8 mouse cellular contexts compared by ENCODE assay signal in the genomic region with DNA sequence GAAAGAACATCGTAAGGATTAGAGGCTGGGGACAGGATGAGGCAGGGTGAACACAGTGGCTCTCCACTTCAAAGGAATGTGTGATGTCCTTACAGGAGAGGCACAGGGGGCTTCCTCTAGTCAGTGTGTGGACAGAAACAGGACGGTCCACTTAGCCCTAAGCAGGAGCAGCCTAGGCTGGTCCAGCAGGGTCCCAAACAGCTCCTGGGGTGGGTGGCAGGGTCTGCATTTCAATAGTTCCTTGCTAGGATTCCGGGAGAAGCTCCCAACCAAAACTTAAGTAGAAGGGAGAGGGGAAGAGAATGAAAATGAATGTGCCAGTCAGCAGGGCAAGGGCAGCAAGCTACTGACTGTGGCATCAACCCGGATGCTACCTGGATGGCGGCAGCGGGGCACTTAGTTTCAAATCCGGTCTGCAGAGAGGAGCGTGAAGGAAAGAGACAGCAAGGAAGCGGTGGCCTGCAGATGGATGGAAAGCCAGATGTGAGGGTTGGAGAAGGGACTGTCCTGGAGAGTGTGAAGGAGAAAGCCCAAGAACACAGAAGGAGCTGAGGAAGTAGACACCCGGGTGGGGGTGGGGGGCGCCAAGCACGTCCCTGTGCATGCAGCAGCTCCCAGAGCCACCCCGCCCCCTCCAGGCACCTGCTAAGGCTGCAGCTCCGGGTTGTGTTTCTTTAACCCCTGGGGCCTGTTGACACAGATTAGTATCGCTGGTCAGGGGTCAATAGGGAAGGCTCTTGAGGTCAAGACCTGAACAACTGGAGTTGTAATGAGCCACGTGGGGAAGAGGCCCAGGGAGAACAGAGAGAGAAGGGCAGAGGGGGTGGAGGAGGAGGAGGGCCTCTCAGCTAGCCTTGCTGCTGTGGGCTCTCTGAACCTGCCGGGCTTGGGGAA. TPM values are rescaled to one million over a fixed set of nuclear protein-coding genes. Genes with fewer than 3 reads are reported as not detected.
DNase-seq lines count a peak whose midpoint lies in the region; ATAC-seq and TF ChIP-seq lines count a peak whose summit lies in the region.

No protein-coding gene starts in this region.

- peaks cover 88% of the 10 kb centered on the region for H3K4me1 ChIP-seq in embryonic facial prominence, embryonic 12.5 days
- peaks cover 50% of the 10 kb centered on the region for H3K4me1 ChIP-seq in intestine, embryonic 14.5 days (replicated peaks; ENCODE audit: control insufficient read depth, insufficient read depth, low read length)
- H3K4me1 ChIP-seq in midbrain, embryonic 15.5 days: peaks cover 56% of the 10 kb centered on the region

- no peak overlapping the region for H3K4me3 ChIP-seq in left cerebral cortex, adult 2 months
- no peak overlapping the region for H3K4me3 ChIP-seq in embryonic facial prominence, embryonic 12.5 days
- no peak overlapping the region for H3K4me3 ChIP-seq in intestine, embryonic 14.5 days (ENCODE audit: low read depth, low read length)
- H3K4me3 ChIP-seq in midbrain, embryonic 15.5 days: no peak overlapping the region

- H3K36me3 ChIP-seq in embryonic facial prominence, embryonic 12.5 days: no peaks in the 10 kb centered on the region
- H3K36me3 ChIP-seq in intestine, embryonic 14.5 days (ENCODE audit: control insufficient read depth, insufficient read depth, low read length): no peaks in the 10 kb centered on the region
- H3K36me3 ChIP-seq in midbrain, embryonic 15.5 days (replicated peaks): no peaks in the 10 kb centered on the region

- DNase-seq in left cerebral cortex, adult 2 months (ENCODE audit: extremely low spot score in 1 of 2, low spot score in 2 of 2): no peak
- DNase-seq in left cerebral cortex, postnatal 4 days: no peak
- DNase-seq in intestine, embryonic 14.5 days (ENCODE audit: low spot score): no peak
- DNase-seq in cerebellum, postnatal 4 days (ENCODE audit: low spot score in 2 of 2): no peak
- DNase-seq in layer of hippocampus, adult 8-10 months (ENCODE audit: low spot score in 2 of 2): no peak

- peak overlapping the region; percentile 45 for H3K4me2 ChIP-seq in embryonic facial prominence, embryonic 12.5 days (replicated peaks)
- 0 out of 2 replicates have a peak overlapping the region, but pooled peaks have one; percentile 40 for H3K4me2 ChIP-seq in intestine, embryonic 14.5 days (ENCODE audit: low read length)
- H3K4me2 ChIP-seq in midbrain, embryonic 15.5 days: no peak overlapping the region

- no peak; the same call in 1 of the 2 replicates for TF ChIP-seq CTCF in left cerebral cortex, adult 2 months (IDR thresholded peaks at IDR 0.05)

- peak overlapping the region; percentile 40 for H3K27ac ChIP-seq in left cerebral cortex, adult 2 months
- H3K27ac ChIP-seq in embryonic facial prominence, embryonic 12.5 days: peak overlapping the region; percentile 99
- H3K27ac ChIP-seq in intestine, embryonic 14.5 days (ENCODE audit: low read depth): peak overlapping the region; percentile 75; the same call in 1 of the 2 replicates
- H3K27ac ChIP-seq in midbrain, embryonic 15.5 days: peak overlapping the region; percentile 63; the same call in 1 of the 2 replicates

- H3K9me3 ChIP-seq in embryonic facial prominence, embryonic 12.5 days: no peaks in the 10 kb centered on the region
- no peaks in the 10 kb centered on the region for H3K9me3 ChIP-seq in intestine, embryonic 14.5 days (ENCODE audit: control insufficient read depth, low read length)
- no peaks in the 10 kb centered on the region for H3K9me3 ChIP-seq in midbrain, embryonic 15.5 days

- H3K27me3 ChIP-seq in embryonic facial prominence, embryonic 12.5 days: peaks cover 61% of the 10 kb centered on the region
- peaks cover 31% of the 10 kb centered on the region for H3K27me3 ChIP-seq in intestine, embryonic 14.5 days (replicated peaks; ENCODE audit: control insufficient read depth, insufficient read depth, low read length)
- H3K27me3 ChIP-seq in midbrain, embryonic 15.5 days (replicated peaks): peaks cover 63% of the 10 kb centered on the region

- peak overlapping the region; percentile 42 for H3K9ac ChIP-seq in embryonic facial prominence, embryonic 12.5 days
- H3K9ac ChIP-seq in intestine, embryonic 14.5 days (ENCODE audit: low read length): no peak overlapping the region
- no peak overlapping the region for H3K9ac ChIP-seq in midbrain, embryonic 15.5 days

- WGBS in embryonic facial prominence, embryonic 12.5 days: 3% methylated on average over 17 of the region's 17 CpGs
- 12% methylated on average over 17 of the region's 17 CpGs for WGBS in intestine, embryonic 14.5 days
- WGBS in midbrain, embryonic 15.5 days: 7% methylated on average over 17 of the region's 17 CpGs

- intact Hi-C loops in left cerebral cortex, adult 2 months (cut with DNase I): no loop called here
- intact Hi-C loops in left cerebral cortex, postnatal 4 days (cut with DNase I): no loop called here

- no peak for ATAC-seq in embryonic facial prominence, embryonic 12.5 days (ENCODE audit: insufficient number of reproducible peaks, insufficient read depth, low FRiP score, low TSS enrichment)
- ATAC-seq in intestine, embryonic 14.5 days (replicated peaks; ENCODE audit: low FRiP score, low TSS enrichment, low read depth): no peak
- no peak for ATAC-seq in midbrain, embryonic 15.5 days (replicated peaks)
- no peak; the same call in 1 of the 2 replicates for ATAC-seq in megakaryocyte, adult 5-6 weeks (ENCODE audit: poor library complexity, severe bottlenecking)

RNA-seq across cellular contexts. Expression of gene G430095P16Rik, which starts 22.5 kb away (rescaled TPM):
- not detected for total RNA-seq in left cerebral cortex, adult 2 months (2021)
- not detected for total RNA-seq in left cerebral cortex, postnatal 4 days (2021)
- polyA plus RNA-seq in embryonic facial prominence, embryonic 12.5 days (2016; fragmentation: Nextera tagmentation; extraction: Ambion mirVana): 7.1 and 7.4 TPM in 2 replicates
- polyA plus RNA-seq in intestine, embryonic 14.5 days (2014; fragmentation: Nextera tagmentation; extraction: Ambion mirVana): 3.3 and 4.1 TPM in 2 replicates
- 0.97 and 1.8 TPM in 2 replicates for polyA plus RNA-seq in midbrain, embryonic 15.5 days (2015; fragmentation: Nextera tagmentation; extraction: Ambion mirVana)
- not detected for total RNA-seq in layer of hippocampus, adult 8-10 months (2022)
- total RNA-seq in megakaryocyte, adult 5-6 weeks (2015): 40.4 and 45.2 TPM in 2 replicates
- total RNA-seq in megakaryocyte, adult 5-6 weeks (2017): 20.6 and 25.5 TPM in 2 replicates

RNA-seq across cellular contexts. Expression of gene Lyl1, which starts 44.0 kb away (rescaled TPM):
- 1 to 10 TPM; 1.6 to 2.6 TPM for total RNA-seq in left cerebral cortex, adult 2 months (2021)
- 1 to 10 TPM; 3.0 to 3.3 TPM for total RNA-seq in left cerebral cortex, postnatal 4 days (2021)
- 4.9 and 5.0 TPM in 2 replicates for polyA plus RNA-seq in embryonic facial prominence, embryonic 12.5 days (2016; fragmentation: Nextera tagmentation; extraction: Ambion mirVana)
- 4.3 and 5.2 TPM in 2 replicates for polyA plus RNA-seq in intestine, embryonic 14.5 days (2014; fragmentation: Nextera tagmentation; extraction: Ambion mirVana)
- 3.4 and 4.2 TPM in 2 replicates for polyA plus RNA-seq in midbrain, embryonic 15.5 days (2015; fragmentation: Nextera tagmentation; extraction: Ambion mirVana)
- 1 to 10 TPM; 2.6 to 7.2 (median 4.8) TPM for total RNA-seq in layer of hippocampus, adult 8-10 months (2022)
- total RNA-seq in megakaryocyte, adult 5-6 weeks (2015): 69.0 and 69.9 TPM in 2 replicates
- total RNA-seq in megakaryocyte, adult 5-6 weeks (2017): 60.3 and 62.0 TPM in 2 replicates

RNA-seq across cellular contexts. Expression of gene Nfix, which starts 54.9 kb away (rescaled TPM):
- 100 to 1,000 TPM; 347 to 350 TPM for total RNA-seq in left cerebral cortex, adult 2 months (2021)
- 100 to 1,000 TPM; 674 to 782 TPM for total RNA-seq in left cerebral cortex, postnatal 4 days (2021)
- polyA plus RNA-seq in embryonic facial prominence, embryonic 12.5 days (2016; fragmentation: Nextera tagmentation; extraction: Ambion mirVana): 18.4 and 21.2 TPM in 2 replicates
- 12.8 and 14.4 TPM in 2 replicates for polyA plus RNA-seq in intestine, embryonic 14.5 days (2014; fragmentation: Nextera tagmentation; extraction: Ambion mirVana)
- polyA plus RNA-seq in midbrain, embryonic 15.5 days (2015; fragmentation: Nextera tagmentation; extraction: Ambion mirVana): 48.6 and 54.0 TPM in 2 replicates
- total RNA-seq in layer of hippocampus, adult 8-10 months (2022): 100 to 1,000 TPM; 453 to 552 (median 494) TPM
- total RNA-seq in megakaryocyte, adult 5-6 weeks (2015): 23.8 and 26.9 TPM in 2 replicates
- 7.7 and 17.0 TPM in 2 replicates for total RNA-seq in megakaryocyte, adult 5-6 weeks (2017)

RNA-seq across cellular contexts. Expression of gene Nacc1, which starts 57.6 kb away (rescaled TPM):
- 10 to 100 TPM; 95.5 to 96.8 TPM for total RNA-seq in left cerebral cortex, adult 2 months (2021)
- 10 to 100 TPM; 68.4 to 72.1 TPM for total RNA-seq in left cerebral cortex, postnatal 4 days (2021)
- 19.4 and 20.8 TPM in 2 replicates for polyA plus RNA-seq in embryonic facial prominence, embryonic 12.5 days (2016; fragmentation: Nextera tagmentation; extraction: Ambion mirVana)
- polyA plus RNA-seq in intestine, embryonic 14.5 days (2014; fragmentation: Nextera tagmentation; extraction: Ambion mirVana): 23.7 and 25.0 TPM in 2 replicates
- polyA plus RNA-seq in midbrain, embryonic 15.5 days (2015; fragmentation: Nextera tagmentation; extraction: Ambion mirVana): 16.3 and 17.2 TPM in 2 replicates
- 10 to 100 TPM; 86.2 to 91.2 (median 87.6) TPM for total RNA-seq in layer of hippocampus, adult 8-10 months (2022)
- total RNA-seq in megakaryocyte, adult 5-6 weeks (2015): 42.8 and 43.0 TPM in 2 replicates
- 31.8 and 36.8 TPM in 2 replicates for total RNA-seq in megakaryocyte, adult 5-6 weeks (2017)

RNA-seq across cellular contexts. Expression of gene Trmt1, which starts 59.2 kb away (rescaled TPM):
- total RNA-seq in left cerebral cortex, adult 2 months (2021): 100 to 1,000 TPM; 108 to 115 TPM
- 100 to 1,000 TPM; 110 to 112 TPM for total RNA-seq in left cerebral cortex, postnatal 4 days (2021)
- 71.2 and 73.6 TPM in 2 replicates for polyA plus RNA-seq in embryonic facial prominence, embryonic 12.5 days (2016; fragmentation: Nextera tagmentation; extraction: Ambion mirVana)
- 85.9 and 87.0 TPM in 2 replicates for polyA plus RNA-seq in intestine, embryonic 14.5 days (2014; fragmentation: Nextera tagmentation; extraction: Ambion mirVana)
- 63.3 and 66.7 TPM in 2 replicates for polyA plus RNA-seq in midbrain, embryonic 15.5 days (2015; fragmentation: Nextera tagmentation; extraction: Ambion mirVana)
- total RNA-seq in layer of hippocampus, adult 8-10 months (2022): 100 to 1,000 TPM in 2 of 4 experiments, 10 to 100 TPM in 2; 91.6 to 133 (median 103) TPM
- total RNA-seq in megakaryocyte, adult 5-6 weeks (2015): 29.5 and 35.9 TPM in 2 replicates
- total RNA-seq in megakaryocyte, adult 5-6 weeks (2017): 37.6 and 40.4 TPM in 2 replicates

Comparison
In these comparisons a context has a peak if more than half of its experiments do, and no peak if none do; other contexts are left out.
1. H3K27ac ChIP-seq: peak in every context shown above with its lines; median percentile 99 in embryonic facial prominence, embryonic 12.5 days; 75 in intestine, embryonic 14.5 days; 63 in midbrain, embryonic 15.5 days; 40 in left cerebral cortex, adult 2 months.
2. RNA of gene G430095P16Rik, which starts 22.5 kb away (total RNA-seq): 20.6 to 45.2 TPM in megakaryocyte, adult 5-6 weeks; not detected in left cerebral cortex, postnatal 4 days, not detected in layer of hippocampus, adult 8-10 months and not detected in left cerebral cortex, adult 2 months; every median in the first group is over 10 times any median in the second.
3. RNA of gene Lyl1, which starts 44.0 kb away (total RNA-seq): 60.3 to 69.9 TPM in megakaryocyte, adult 5-6 weeks; 2.6 to 7.2 TPM in layer of hippocampus, adult 8-10 months, 3.0 to 3.3 TPM in left cerebral cortex, postnatal 4 days and 1.6 to 2.6 TPM in left cerebral cortex, adult 2 months; every median in the first group is over 4 times any median in the second.
4. RNA of gene Nfix, which starts 54.9 kb away (total RNA-seq): 674 to 782 TPM in left cerebral cortex, postnatal 4 days, 453 to 552 TPM in layer of hippocampus, adult 8-10 months and 347 to 350 TPM in left cerebral cortex, adult 2 months; 7.7 to 26.9 TPM in megakaryocyte, adult 5-6 weeks; every median in the first group is over 10 times any median in the second.